Mouse (Mus musculus) kidney, postnatal 0 days (tissue): ENCODE results near the gene AU040320. TPM values are rescaled to one million over a fixed set of nuclear protein-coding genes. Genes with fewer than 3 reads are reported as not detected.
A peak's percentile ranks its signal among the peaks of the same experiment; 100 is the strongest.

ENCODE experiments used
- ATAC-seq: fragments of 200-750 bp; cut with Nextera tagmentation; replicated peaks from 2 replicates; pipeline ENCODE4 v1.8.0; 2017; ENCODE audit warnings: low read depth, moderate number of reproducible peaks, moderate TSS enrichment, moderate library complexity; ENCODE audit not compliant: low FRiP score
- DNase-seq: peaks from one replicate; pipeline ENCODE4 v3.0.0-alpha.2; 2016; ENCODE audit warnings: low spot score
- H3K27ac ChIP-seq: fragments of 300-500 bp; sonication (generic); 2 replicates; pipeline ENCODE4 v1.5.1; 2014; ENCODE audit warnings: mild to moderate bottlenecking
- H3K27me3 ChIP-seq: fragments of 300-500 bp; sonication (generic); 2 replicates; pipeline ENCODE4 v1.6.1; 2014; ENCODE audit warnings: low read length, mixed read lengths; ENCODE audit not compliant: insufficient read depth
- H3K36me3 ChIP-seq: fragments of 300-500 bp; sonication (generic); 2 replicates; pipeline ENCODE4 v1.6.1; 2014; ENCODE audit warnings: low read length, mixed read lengths; ENCODE audit not compliant: insufficient read depth
- H3K4me1 ChIP-seq: fragments of 300-500 bp; sonication (generic); replicated peaks from 2 replicates; pipeline ENCODE4 v1.6.1; 2014; ENCODE audit warnings: antibody characterized with exemption, low read length, mixed read lengths; ENCODE audit not compliant: insufficient read depth
- H3K4me2 ChIP-seq: fragments of 300-500 bp; sonication (generic); 2 replicates; pipeline ENCODE4 v1.6.1; 2014; ENCODE audit warnings: mild to moderate bottlenecking, low read length, moderate library complexity, mixed read lengths
- H3K4me3 ChIP-seq: fragments of 300-500 bp; sonication (generic); replicated peaks from 2 replicates; pipeline ENCODE4 v1.5.1; 2014; ENCODE audit warnings: low read depth, low read length
- H3K9ac ChIP-seq: fragments of 300-500 bp; sonication (generic); 2 replicates; pipeline ENCODE4 v1.6.1; 2014; ENCODE audit warnings: low read depth, low read length
- H3K9me3 ChIP-seq: fragments of 300-500 bp; sonication (generic); replicated peaks from 2 replicates; pipeline ENCODE4 v1.6.1; 2016; ENCODE audit warnings: low read length, inconsistent platforms, mixed read lengths
- CTCF ChIP-seq: IDR thresholded peaks from 2 replicates; pipeline ENCODE4 v1.5.1; 2016; ENCODE audit warnings: antibody characterized with exemption, low read depth, mild to moderate bottlenecking, moderate library complexity
- WGBS: fragments of 180-500 bp; shearing (Covaris S2); extraction: QIAGEN DNeasy Blood & Tissue Kit; methylation state at CpG from one replicate; pipeline ENCODE4 v1.1.7; 2014; 5-methylcytosine and 5-hydroxymethylcytosine counted together
- polyA plus RNA-seq: library from polyadenylated mRNA; unstranded; fragments of >200 nt; fragmentation: Nextera tagmentation; extraction: Ambion mirVana; gene quantifications from 2 replicates; pipeline ENCODE4 v1.2.1, GENCODE M21; 2015

The AU040320 gene
- polyA plus RNA-seq, 1 experiment from 2014 or later: 22.6 TPM

DNA sequence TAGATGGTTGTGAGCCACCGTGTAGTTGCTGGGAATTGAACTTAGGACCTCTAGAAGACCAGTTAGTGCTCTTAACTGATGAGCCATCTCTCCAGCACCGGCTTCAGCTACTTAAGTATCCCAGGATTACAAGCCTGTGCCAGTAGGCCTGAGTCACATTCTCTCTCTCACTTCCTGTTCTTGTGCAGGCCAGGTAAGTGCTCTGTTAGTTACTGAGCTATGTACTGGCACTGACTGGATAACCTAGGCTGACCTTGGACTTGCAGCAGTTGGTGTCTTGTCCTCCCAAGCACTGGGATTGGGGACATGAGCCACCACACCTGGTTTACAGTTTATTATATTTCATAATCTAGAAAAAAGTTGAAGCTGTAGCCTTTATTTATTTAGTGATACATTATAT is 10.1 kb downstream of the AU040320 start:
- 0 out of 2 replicates have a peak, but pooled peaks have one; percentile 7 for ATAC-seq
- Histone ChIP-seq H3K4me3 (no peak overlapping the region), H3K27ac (peak overlapping the region; percentile 43; the same call in 1 of the 2 replicates), H3K9me3 (no peaks in the 10 kb centered on the region), H3K4me1 (no peaks in the 10 kb centered on the region), H3K27me3 (no peaks in the 10 kb centered on the region), H3K4me2 (no peak overlapping the region), H3K36me3 (peaks cover 13% of the 10 kb centered on the region; the same call in 1 of the 2 replicates), H3K9ac (no peak overlapping the region)
- TF ChIP-seq CTCF: no peak
- WGBS: 59% methylated on average over 2 of the region's 2 CpGs
- no peak for DNase-seq

DNA sequence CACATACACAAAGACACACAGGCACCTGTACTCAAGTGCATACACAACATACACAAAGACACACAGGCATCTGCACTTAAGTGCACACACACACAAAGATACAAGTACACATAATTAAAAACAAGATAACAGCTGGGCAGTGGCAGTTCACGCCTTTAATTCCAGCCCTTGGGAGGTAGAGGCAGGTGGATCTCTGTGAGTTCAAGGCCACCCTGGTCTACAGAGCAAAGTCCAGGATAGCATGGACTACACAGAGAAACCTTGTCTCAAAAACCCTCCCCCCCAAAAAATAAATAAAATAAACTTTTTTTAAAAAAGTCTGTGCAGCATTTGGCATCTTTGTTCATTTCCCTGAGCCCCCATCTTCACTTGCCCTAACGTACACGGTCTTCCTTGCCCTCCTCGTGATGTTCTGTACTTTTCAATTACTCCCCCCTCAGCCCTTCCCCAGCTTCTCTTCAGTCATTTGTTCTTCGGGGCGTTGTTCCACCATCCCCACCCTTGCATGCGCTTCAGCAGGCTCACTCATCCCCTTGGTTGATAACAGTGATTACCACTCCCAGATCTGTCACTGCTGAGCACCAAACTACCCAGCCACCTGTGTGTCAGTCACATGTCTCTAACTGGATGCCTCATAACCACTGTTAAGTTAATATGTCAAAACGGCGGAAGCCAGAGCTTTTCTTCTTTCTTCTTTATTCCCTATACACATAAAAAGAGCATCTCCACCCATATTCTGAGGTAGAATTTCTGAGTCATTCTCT is 16.6 kb downstream of the AU040320 start:
- Histone ChIP-seq H3K4me3 (no peak overlapping the region), H3K27ac (no peak overlapping the region), H3K9me3 (no peaks in the 10 kb centered on the region), H3K9ac (no peak overlapping the region), H3K4me2 (no peak overlapping the region), H3K27me3 (no peaks in the 10 kb centered on the region), H3K36me3 (0 out of 2 replicates have a peak, but pooled peaks cover 6% of the 10 kb centered on the region), H3K4me1 (no peaks in the 10 kb centered on the region)
- DNase-seq (no peak), ATAC-seq (no peak)
- no peak for TF ChIP-seq CTCF
- WGBS: 91% methylated on average over 9 of the region's 9 CpGs

DNA sequence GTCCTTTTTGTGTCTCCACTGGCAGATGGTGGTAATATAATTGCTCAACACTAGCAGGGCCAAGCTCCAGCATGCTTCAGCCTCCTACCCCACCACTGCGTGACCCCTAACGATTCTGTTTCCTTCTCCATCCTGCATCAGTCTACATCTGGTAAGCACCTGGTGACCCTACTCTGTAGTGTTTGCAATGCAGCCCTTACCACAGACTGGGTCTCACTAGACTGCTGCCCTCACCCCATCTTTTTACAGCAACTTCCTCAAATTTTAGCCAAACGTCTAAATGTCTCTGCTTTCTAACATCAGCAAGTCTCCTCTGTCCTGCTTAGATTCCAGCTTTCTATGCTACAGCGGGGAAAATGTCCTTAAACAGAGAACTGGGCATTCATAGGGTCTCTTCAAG is 17.5 kb downstream of the AU040320 start:
- no peaks in the 10 kb centered on the region for H3K27me3 ChIP-seq
- 86% methylated on average over 4 of the region's 4 CpGs for WGBS
- 0 out of 2 replicates have a peak, but pooled peaks cover 6% of the 10 kb centered on the region for H3K36me3 ChIP-seq
- no peak overlapping the region for H3K4me3 ChIP-seq
- H3K9me3 ChIP-seq: no peaks in the 10 kb centered on the region
- no peak overlapping the region for H3K4me2 ChIP-seq
- H3K4me1 ChIP-seq: no peaks in the 10 kb centered on the region
- H3K27ac ChIP-seq: no peak overlapping the region
- no peak for TF ChIP-seq CTCF
- H3K9ac ChIP-seq: no peak overlapping the region
- ATAC-seq (no peak), DNase-seq (no peak)

DNA sequence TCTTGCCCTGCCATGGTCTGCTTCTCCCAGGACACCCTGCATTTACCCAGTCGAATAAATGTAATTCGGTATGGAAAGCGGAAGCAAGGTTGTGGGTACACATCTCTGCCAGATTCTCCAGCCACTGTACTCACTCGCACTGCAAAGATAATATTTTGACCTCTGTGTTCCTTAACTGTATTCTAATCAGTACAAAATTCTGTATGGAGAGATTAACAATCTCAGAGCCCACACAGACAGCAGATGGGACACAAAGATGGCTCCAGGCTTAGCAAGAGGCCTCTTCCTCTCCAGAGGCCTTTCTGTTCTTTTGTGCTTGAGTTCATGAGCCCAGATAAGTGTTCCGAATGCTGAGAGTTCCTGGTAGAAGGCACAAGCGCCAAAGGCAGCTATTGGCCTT is 20.5 kb downstream of the AU040320 start:
- ATAC-seq (no peak), DNase-seq (no peak)
- no peak overlapping the region for H3K27ac ChIP-seq
- no peak for TF ChIP-seq CTCF
- H3K27me3 ChIP-seq: no peaks in the 10 kb centered on the region
- no peak overlapping the region for H3K4me3 ChIP-seq
- no peaks in the 10 kb centered on the region for H3K4me1 ChIP-seq
- H3K9ac ChIP-seq: no peak overlapping the region
- H3K4me2 ChIP-seq: no peak overlapping the region
- 94% methylated on average over 6 of the region's 6 CpGs for WGBS
- H3K36me3 ChIP-seq: 0 out of 2 replicates have a peak, but pooled peaks cover 6% of the 10 kb centered on the region
- H3K9me3 ChIP-seq: no peaks in the 10 kb centered on the region

DNA sequence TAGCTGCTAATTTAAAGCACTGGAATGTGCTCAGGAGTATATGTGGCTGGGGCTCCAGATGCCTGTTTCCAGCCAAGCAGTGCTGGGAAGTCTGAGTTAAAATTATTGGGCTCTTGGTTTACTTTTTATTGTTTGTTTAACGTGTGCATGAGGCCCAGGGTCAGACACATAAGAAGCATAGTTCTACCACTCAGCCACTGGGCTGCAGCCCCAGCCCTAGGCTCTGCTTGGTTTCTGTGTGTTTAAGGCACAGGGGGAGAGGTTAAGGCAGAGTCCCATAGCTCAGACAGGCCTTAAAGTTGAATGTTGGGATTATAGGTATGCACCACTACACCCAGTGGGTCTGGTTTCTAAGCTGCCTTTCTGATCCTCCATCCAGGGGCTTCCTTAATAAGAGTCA is 21.8 kb downstream of the AU040320 start:
- WGBS: 69% methylated on average over 1 of the region's 1 CpGs
- H3K4me3 ChIP-seq: no peak overlapping the region
- H3K9ac ChIP-seq: no peak overlapping the region
- no peaks in the 10 kb centered on the region for H3K36me3 ChIP-seq
- TF ChIP-seq CTCF: no peak
- no peaks in the 10 kb centered on the region for H3K4me1 ChIP-seq
- no peaks in the 10 kb centered on the region for H3K27me3 ChIP-seq
- DNase-seq: no peak
- H3K9me3 ChIP-seq: no peaks in the 10 kb centered on the region
- H3K4me2 ChIP-seq: no peak overlapping the region
- H3K27ac ChIP-seq: no peak overlapping the region
- no peak for ATAC-seq

DNA sequence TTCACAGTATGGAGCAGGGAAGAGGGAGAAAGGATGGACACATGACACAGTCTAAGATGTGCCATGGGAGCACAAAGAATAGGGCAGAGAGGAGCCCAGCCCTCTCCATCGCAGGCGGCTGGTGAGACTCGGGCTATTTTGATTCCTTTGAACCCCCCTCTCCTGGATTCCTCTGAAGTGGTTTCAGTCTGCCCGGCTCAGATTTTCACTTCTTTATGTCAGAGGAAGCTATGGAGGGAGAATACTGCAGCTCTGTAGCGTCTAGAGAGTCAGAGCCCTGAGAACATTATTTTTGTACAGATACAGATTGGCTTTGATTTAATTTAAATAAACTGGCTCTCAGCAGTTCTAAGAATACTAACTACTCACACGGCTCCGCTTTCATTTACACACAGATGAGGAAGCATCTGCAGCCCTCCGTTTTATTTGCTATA is 25.8 kb downstream of the AU040320 start:
- TF ChIP-seq CTCF: no peak
- ATAC-seq: no peak
- WGBS: 40% methylated on average over 8 of the region's 8 CpGs
- H3K4me2 ChIP-seq: no peak overlapping the region
- H3K9me3 ChIP-seq: no peaks in the 10 kb centered on the region
- H3K4me1 ChIP-seq: no peaks in the 10 kb centered on the region
- H3K4me3 ChIP-seq: no peak overlapping the region
- no peaks in the 10 kb centered on the region for H3K27me3 ChIP-seq
- no peak for DNase-seq
- H3K27ac ChIP-seq: no peak overlapping the region
- H3K9ac ChIP-seq: 0 out of 2 replicates have a peak overlapping the region, but pooled peaks have one; percentile 3
- H3K36me3 ChIP-seq: no peaks in the 10 kb centered on the region
